Mouse (Mus musculus) small intestine, adult 2 months (tissue): Measurements from ENCODE around the gene Gm45521. TPM values are rescaled to one million over a fixed set of nuclear protein-coding genes. Genes with fewer than 3 reads are reported as not detected.
A peak's percentile ranks its signal among the peaks of the same experiment; 100 is the strongest.

Experiments
- H3K27ac ChIP-seq: fragments of 200-500 bp; 2 replicates; pipeline ENCODE4 v1.5.1; 2012; ENCODE audit warnings: low read depth, low read length, control low read depth, inconsistent platforms; ENCODE audit not compliant: insufficient read depth
- H3K27me3 ChIP-seq: fragments of 200-500 bp; 2 replicates; pipeline ENCODE4 v1.6.1; 2012; ENCODE audit warnings: mild to moderate bottlenecking, moderate library complexity, low read length, inconsistent platforms; ENCODE audit not compliant: control insufficient read depth, insufficient read depth
- H3K36me3 ChIP-seq: fragments of 200-500 bp; 2 replicates; pipeline ENCODE4 v1.6.1; 2012; ENCODE audit warnings: mild to moderate bottlenecking, low read length, control low read depth, inconsistent platforms; ENCODE audit not compliant: control insufficient read depth, insufficient read depth
- H3K4me1 ChIP-seq: fragments of 200-500 bp; 2 replicates; pipeline ENCODE4 v1.6.1; 2012; ENCODE audit warnings: low read length, inconsistent platforms, mixed read lengths; ENCODE audit not compliant: control insufficient read depth, insufficient read depth, insufficient read length
- H3K4me3 ChIP-seq: fragments of 200-500 bp; 2 replicates; pipeline ENCODE4 v1.5.1; 2012; ENCODE audit warnings: low read depth, mild to moderate bottlenecking, control low read depth, inconsistent platforms, low read length, moderate library complexity
- CTCF ChIP-seq: fragments of 200-500 bp; IDR thresholded peaks from 2 replicates; pipeline ENCODE4 v1.5.1; 2012; ENCODE audit warnings: low read depth, mild to moderate bottlenecking, control low read depth, inconsistent platforms, low read length, moderate library complexity, mixed read lengths; ENCODE audit not compliant: insufficient replicate concordance, insufficient read length; ENCODE audit errors: extremely low read depth
- POLR2A ChIP-seq: fragments of 200-500 bp; IDR thresholded peaks from 2 replicates; pipeline ENCODE4 v1.6.1; 2012; ENCODE audit warnings: low read depth, mild to moderate bottlenecking, control low read depth, inconsistent platforms, low read length, moderate library complexity
- WGBS: fragments of 180-500 bp; shearing (Covaris S2); methylation state at CpG from one replicate; pipeline ENCODE4 v1.1.7; 2018; 5-methylcytosine and 5-hydroxymethylcytosine counted together
- polyA plus RNA-seq: library from polyadenylated mRNA; depleted of rRNA; stranded (reverse); fragments of >200 nt; gene quantifications from 2 replicates; pipeline ENCODE4 v1.2.3, GENCODE M21; 2012; rRNA removed

Gene Gm45521
- not detected in 2 replicates for polyA plus RNA-seq

DNA sequence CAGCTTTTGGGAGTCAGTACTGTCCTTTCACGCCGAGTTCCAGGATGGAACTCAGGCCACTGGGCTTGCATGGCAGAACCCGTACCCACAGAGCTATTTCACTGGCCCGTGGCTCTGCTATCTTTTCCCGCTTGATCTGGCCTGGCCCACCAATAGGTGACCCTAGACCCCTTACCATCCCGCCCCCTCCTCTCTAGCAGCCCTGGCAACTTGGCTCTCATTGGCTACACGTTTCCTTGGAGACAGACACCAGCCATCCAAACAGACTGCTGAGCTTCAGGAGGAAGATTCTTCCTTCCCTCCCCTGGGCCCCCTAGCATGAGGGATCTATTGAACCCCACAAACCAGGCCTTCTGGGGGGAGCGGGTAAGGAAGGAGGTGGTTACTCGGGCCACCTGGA lies at the start of gene Gm45521:
TSS of gene Gm45521 (plus strand) at position 240 of the 400 bp plus-strand sequence.
- no peak within 1 kb of the TSS for H3K27ac ChIP-seq

DNA sequence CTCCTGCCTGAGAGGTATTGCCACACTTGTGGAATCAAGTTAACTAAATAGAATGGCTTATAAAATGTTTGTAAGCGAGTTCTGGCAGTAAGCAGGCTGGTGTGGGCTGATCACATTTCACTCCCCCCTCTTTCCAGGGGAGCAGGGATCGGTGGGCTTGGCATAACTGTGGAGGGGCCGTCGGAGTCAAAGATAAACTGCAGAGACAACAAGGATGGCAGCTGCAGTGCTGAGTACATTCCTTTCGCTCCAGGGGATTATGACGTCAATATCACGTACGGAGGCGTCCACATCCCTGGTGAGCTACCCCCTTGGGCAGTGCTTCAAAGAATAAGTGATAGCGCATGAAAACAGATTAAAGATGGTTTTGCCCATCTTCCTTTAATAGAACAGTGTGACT lies 47.6 kb upstream of the Gm45521 start:
- Histone ChIP-seq H3K27ac (no peak overlapping the region), H3K4me3 (no peak overlapping the region), H3K36me3 (peaks cover 67% of the 10 kb centered on the region), H3K27me3 (no peaks in the 10 kb centered on the region), H3K4me1 (no peaks in the 10 kb centered on the region)
- TF ChIP-seq CTCF (no peak), POLR2A (no peak)
- 89% methylated on average over 10 of the region's 10 CpGs for WGBS

More for the DNA sequence above, at the start of gene Gm45521:
- Histone ChIP-seq H3K36me3 (no peaks in the 10 kb centered on the region), H3K4me3 (no peak within 1 kb of the TSS), H3K4me1 (peaks cover 34% of the 10 kb centered on the region; the same call in 1 of the 2 replicates), H3K27me3 (no peaks in the 10 kb centered on the region)
- no peak for TF ChIP-seq CTCF
- TF ChIP-seq POLR2A, result no peak
- 89% methylated on average over 9 of the region's 9 CpGs for WGBS

DNA sequence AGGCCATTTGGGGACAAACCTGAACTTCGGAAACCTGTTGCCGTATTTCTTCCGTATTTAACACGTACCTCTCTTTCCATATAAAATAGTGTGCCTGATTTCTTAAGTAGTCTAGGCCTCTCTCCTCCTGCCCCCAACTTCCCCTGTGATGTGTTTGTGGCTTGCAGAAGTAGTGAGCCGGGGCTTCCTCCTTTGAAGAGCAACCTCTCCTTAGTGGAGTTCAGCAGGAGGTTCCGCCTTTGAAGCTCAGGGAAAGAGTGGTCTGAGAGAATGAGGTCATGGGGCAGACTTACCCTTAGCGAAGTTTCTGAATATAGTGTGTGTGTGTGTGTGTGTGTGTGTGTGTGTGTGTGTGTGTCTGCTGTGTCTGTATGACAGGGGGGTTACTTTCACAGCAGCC lies 43.2 kb upstream of the Gm45521 start:
- H3K36me3 ChIP-seq, result peaks cover 70% of the 10 kb centered on the region
- H3K4me3 ChIP-seq, result no peak overlapping the region
- no peak overlapping the region for H3K27ac ChIP-seq
- H3K4me1 ChIP-seq, result peaks cover 1% of the 10 kb centered on the region; the same call in 1 of the 2 replicates
- 79% methylated on average over 7 of the region's 7 CpGs for WGBS
- TF ChIP-seq CTCF (no peak), POLR2A (no peak)
- no peaks in the 10 kb centered on the region for H3K27me3 ChIP-seq

DNA sequence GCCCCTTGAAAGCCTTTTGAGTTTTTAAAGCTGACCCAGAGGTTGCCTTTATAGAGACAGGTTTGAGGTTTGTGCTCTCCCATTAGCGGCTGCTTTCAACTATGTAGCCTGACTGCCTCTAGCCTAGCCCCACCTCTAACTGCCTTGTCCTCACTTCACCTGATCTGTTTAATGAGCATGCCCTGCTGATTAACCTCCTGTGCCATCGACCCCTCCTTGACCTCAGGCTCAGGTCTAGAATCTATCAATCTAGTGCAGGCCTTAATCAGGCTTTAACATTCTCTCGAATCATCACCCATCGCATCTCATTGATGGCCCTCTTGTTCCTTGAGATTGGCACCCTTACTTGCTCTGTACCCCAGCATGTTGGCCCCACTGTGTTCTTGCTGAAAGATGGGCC lies 42.6 kb upstream of the Gm45521 start:
- peaks cover 72% of the 10 kb centered on the region for H3K36me3 ChIP-seq
- 71% methylated on average over 4 of the region's 4 CpGs for WGBS
- H3K4me3 ChIP-seq, result no peak overlapping the region
- peaks cover 3% of the 10 kb centered on the region; the same call in 1 of the 2 replicates for H3K4me1 ChIP-seq
- no peak overlapping the region for H3K27ac ChIP-seq
- TF ChIP-seq POLR2A (no peak), CTCF (no peak)
- H3K27me3 ChIP-seq, result no peaks in the 10 kb centered on the region

DNA sequence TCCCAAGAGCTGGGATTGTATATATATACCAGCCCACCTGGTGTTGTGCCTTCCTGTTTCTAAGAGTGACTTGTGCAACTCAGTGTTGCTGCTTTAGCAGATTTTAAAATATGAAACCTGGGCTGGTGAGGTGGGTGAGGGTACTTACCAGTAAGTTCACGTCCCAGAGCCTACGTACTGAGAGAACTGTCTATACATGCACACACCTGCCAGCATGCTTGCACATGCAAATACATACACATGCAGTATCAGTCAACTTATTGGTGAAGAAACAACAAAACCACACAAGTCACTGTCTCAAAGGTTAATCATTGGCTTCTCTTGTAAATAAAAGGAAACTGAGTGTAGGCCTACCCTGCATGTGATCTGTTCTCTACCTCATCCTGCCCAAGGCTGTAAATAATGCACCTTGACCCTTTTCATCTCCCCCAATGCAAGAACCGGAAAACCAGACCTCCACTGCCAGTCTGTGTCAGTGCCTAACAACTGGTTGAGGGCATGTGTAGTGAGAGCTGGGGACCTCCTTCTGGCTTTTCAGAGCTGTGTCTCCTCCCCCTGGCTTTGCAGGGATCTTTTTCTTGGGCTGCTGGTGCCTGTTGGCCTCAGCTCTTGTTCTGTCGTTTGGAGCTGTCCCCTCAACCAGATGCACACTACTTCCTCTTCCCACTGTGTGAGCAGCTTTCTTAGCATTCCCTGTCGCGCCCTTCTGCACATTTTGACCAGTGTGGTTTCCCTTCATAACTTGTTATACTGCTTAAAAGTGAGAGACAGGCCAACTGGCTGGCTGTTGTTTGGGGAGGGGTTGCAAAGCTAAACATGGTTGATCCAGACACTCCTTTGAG lies 38.7 kb upstream of the Gm45521 start:
- Histone ChIP-seq H3K4me1 (peaks cover 3% of the 10 kb centered on the region; the same call in 1 of the 2 replicates), H3K36me3 (peaks cover 73% of the 10 kb centered on the region), H3K27me3 (no peaks in the 10 kb centered on the region), H3K4me3 (no peak overlapping the region), H3K27ac (no peak overlapping the region)
- TF ChIP-seq CTCF (no peak), POLR2A (no peak)
- 48% methylated on average over 6 of the region's 6 CpGs for WGBS

DNA sequence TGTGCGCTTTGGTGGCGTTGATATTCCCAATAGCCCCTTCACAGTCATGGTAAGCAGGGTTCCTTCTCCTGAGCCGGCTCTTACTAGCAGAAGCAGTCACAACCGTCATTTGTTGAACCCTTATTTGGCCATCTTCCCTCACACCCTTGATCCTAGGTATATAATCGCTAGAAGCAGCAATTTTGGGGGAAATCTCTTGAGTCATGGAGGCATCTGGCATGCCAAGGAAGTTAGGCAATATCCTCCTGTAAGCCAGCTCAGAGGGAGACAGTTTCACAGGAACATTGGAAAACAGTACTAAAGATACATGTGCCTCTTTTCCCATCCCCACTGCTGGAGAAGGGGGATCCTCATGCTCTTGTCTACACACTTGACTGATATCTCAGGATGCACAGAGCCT lies 37.8 kb upstream of the Gm45521 start:
- H3K27me3 ChIP-seq, result no peaks in the 10 kb centered on the region
- H3K27ac ChIP-seq, result peak overlapping the region; percentile 10; the same call in 1 of the 2 replicates
- 79% methylated on average over 5 of the region's 5 CpGs for WGBS
- H3K36me3 ChIP-seq, result peaks cover 77% of the 10 kb centered on the region
- H3K4me3 ChIP-seq, result no peak overlapping the region
- peaks cover 3% of the 10 kb centered on the region; the same call in 1 of the 2 replicates for H3K4me1 ChIP-seq
- no peak for TF ChIP-seq CTCF
- no peak for TF ChIP-seq POLR2A

DNA sequence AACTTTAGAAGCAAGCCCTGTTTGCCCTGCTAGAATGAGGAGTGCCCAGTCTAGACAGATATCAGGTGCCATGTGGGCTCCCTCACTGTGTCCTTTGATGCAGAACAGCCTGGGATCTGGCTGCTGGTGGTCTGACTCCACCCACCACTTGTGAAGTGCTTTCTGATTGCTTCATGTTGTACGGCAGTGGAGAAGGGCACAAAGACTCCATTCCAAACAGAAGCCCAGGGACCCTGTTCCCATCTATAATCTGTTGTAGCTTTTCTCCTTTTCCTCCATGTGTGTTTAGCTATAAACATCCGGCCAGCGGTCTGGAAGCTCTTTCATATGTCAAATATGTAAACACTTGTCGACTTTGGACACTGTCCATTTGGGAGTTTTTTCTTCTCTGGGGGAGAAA lies 37.2 kb upstream of the Gm45521 start:
- no peaks in the 10 kb centered on the region for H3K27me3 ChIP-seq
- peaks cover 74% of the 10 kb centered on the region for H3K36me3 ChIP-seq
- H3K4me1 ChIP-seq, result peaks cover 3% of the 10 kb centered on the region; the same call in 1 of the 2 replicates
- H3K27ac ChIP-seq, result no peak overlapping the region
- 73% methylated on average over 4 of the region's 4 CpGs for WGBS
- TF ChIP-seq POLR2A, result no peak
- no peak for TF ChIP-seq CTCF
- H3K4me3 ChIP-seq, result no peak overlapping the region
